Mouse (Mus musculus): ENCODE measurements around the gene L1cam.

L1cam gene

DNA sequence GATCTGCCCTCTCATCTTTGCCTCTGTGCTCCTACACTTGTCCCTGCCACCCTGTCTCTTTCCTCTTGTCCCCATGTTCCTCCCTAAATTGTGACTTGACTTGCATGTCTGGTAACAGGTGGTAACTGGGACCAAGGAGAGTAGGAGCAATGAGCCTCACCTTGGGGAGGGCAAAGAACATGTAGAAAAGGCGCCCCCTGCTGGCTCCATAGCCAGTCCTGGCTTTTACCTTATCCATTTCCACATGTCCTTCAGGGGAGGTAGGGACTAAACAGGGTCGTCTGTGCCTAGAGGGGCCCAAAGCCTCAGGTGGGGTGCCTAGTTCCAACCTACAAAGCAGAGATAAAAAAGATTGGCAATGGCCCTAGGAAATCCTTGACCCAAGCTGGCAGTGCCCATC, at the start of gene L1cam:
Gene L1cam, minus strand, starts transcription at position 387 of the 400 bp plus-strand sequence.
- DNase-seq, result peak; percentile 60

DNA sequence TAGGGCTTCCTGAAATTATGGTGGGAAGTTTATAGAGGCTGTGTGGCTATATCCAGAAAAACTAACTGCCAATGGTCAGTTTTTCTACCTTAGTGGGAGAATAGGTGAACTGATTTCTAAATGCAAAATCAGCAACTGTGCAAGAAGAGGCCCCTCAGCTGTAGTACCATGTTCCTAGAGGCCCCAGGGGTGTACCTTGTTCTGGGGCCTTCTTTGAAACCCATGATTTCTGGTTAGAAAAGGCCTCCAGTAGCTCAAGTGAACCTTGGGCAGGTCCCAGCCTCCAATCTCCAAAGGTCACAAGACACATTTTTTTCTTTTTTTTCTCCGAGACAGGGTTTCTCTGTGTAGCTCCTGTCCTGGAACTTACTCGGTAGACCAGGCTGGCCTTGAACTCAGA, 46.4 kb upstream of the L1cam start:
- no peak for DNase-seq

DNA sequence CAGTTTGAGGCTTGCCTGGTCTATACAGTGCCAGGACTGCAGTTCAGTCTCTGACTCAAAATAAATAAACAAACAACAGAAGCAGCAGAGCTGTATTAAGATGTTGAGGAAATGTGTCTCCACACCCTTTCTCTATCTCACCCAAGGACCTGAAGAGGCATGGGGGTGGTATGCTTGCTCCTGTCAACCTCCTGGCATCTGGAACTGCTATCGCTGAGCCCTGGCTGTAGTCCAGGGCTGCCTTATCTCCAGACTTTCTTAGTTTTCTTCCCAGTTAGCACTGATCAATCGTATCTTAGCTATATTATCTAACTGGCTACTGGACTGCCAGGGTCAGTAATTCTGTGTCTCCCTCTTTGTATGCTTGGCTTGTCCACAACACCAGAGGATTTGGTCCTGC, 46.0 kb upstream of the L1cam start:
- DNase-seq, result no peak

DNA sequence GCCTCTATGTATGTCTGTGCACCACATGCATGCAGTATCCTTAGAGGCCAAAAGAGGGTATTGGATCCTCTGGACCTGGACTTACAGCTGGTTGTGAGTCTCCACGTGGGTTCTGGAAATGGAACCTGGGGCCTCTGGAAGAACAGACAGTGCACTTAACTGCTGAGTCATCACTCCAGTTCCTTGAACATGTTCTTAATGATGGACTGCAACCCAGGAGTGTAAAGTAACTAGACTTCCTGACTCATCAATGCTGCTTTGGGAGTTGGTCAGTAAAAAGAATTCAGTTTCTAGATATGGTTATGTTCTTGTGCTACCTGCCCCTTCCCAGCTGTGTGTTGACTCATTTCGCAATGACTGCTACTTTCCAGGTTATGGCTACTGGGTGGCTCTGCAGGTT, 36.0 kb upstream of the L1cam start:
- no peak for DNase-seq

DNA sequence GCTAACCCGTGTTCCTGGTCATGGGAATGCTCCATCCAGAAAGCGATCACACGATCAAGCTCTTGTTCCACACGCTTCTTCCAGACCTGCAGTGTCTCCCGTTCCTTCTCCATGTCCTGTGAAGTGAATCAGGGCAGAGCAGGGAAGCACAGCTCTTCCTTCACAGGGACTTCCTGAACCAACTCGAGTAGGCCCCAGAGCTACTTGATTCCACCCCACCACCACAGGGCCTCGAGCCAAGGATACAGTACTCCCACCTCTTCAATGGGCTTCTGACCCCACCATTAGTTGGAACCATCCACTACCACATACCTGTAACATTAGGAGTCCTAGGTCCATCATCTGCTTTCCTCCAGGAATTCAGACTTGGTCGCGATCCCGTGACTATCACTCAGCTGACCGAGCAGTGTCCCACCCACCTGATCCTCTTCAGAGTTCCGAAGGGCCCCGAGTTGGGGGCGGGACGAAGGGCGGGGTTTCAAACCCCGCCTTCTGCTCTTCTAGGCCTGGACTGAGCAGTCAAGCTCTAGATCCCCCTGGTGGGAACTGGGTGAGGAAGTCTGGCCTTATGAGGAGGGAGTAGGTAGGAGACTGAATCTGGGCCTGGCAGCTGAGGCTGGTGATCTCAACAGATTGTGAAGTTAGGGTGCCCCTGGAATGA, 34.6 kb upstream of the L1cam start, which contains the start of gene Renbp:
Gene Renbp, minus strand, starts transcription at position 449 of the 661 bp plus-strand sequence.
- peak; percentile 86 for DNase-seq

DNA sequence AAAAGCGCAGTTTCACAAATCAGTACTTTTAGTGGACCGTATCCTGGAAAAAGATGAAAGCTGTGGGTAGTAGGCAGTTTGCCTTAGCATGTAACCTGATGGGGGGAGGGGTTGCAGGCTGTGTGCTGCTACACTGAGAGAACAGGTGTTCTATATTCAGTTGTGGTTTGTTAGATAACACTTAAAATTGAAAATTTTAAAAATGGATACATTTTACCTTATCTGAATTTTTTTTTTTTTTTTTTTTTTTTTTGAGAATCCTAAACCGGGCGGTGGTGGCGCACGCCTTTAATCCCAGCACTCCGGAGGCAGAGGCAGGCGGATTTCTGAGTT, 26.6 kb upstream of the L1cam start:
- DNase-seq, result no peak

DNA sequence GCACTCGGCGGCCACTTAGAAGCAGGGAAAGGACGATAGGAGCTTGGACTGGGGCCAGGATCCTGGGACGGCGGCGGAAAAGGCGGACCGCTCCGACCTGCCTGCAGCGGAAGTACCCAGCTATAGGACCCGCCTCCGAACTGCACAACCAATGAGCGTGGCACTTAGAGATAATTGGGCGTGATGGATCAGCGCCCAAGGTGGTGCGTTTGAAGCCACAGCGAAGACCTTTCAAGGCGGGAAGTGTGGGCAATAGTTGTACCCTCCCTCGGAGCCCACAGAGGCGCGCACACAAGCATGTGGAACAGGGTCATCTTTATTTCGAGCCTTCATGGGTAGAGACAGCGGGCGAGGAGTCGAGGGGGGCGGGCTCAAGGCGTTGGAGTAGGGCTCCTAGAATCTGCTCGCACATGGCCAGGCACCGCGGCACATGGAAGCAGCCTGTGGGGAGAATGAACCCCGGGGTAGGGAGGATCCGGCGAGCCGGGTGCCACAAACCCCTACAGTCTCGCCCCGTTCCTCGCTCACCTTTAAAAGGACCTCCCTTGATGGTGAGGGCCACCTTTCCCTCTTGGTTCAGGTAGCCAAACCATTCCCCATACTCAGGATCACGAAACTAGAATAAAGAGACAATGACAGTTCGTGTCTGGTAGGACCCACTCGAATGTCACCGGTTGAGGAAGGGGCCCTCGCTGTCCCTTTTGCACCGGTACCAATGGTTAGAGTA, 26.1 kb upstream of the L1cam start, which contains the start of the genes Arhgap4 and Naa10:
Gene Arhgap4, minus strand, starts transcription at position 48 of the 727 bp plus-strand sequence.
Gene Naa10, minus strand, starts transcription at position 122 of the 727 bp plus-strand sequence.
- peak; percentile 90 for DNase-seq

DNA sequence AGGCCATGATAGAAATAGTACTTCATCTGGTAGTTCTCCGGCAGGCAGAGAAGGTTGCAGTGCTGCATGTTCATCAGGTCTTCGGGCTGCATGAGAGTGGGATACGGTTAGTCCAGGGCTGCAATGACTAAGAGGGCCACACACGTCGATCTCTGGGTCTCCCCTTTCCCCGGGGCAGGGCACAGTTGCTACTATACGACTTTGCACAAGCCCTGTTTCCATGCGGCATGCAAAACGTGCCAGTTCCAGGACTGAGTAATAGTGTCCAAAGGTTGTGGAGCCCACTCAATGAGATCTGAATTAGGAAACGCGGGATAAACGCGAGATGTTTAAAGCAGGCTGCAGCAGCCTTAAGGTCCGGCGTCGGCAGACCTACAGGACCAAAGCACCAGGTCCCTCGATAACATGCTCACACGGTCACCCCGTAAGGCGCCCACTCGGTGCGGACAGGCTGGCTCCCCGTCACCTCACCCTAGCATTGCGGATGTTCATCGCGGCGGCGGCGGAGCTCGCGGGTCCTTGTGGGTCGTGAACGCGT, 25.4 kb upstream of the L1cam start:
- no peak for DNase-seq

DNA sequence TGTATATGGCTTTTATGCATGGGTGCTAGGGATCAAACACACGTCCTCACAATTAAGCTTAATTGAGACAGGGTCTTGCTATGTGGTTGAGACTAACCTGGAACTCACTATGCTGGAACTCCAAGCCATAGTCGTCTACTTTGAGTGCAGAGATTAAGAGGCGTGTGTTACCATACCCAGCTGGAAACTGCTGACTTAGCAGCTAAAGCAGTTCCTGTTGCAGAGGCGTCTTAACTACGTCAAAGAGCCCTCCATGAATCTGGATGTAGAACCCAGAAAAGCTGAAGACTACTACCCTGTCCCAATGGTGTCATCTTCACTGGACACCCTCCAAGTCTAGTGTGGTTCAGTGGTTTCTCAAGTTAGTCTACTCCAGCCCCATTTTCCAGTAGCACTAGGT, 22.7 kb upstream of the L1cam start:
- no peak for DNase-seq

DNA sequence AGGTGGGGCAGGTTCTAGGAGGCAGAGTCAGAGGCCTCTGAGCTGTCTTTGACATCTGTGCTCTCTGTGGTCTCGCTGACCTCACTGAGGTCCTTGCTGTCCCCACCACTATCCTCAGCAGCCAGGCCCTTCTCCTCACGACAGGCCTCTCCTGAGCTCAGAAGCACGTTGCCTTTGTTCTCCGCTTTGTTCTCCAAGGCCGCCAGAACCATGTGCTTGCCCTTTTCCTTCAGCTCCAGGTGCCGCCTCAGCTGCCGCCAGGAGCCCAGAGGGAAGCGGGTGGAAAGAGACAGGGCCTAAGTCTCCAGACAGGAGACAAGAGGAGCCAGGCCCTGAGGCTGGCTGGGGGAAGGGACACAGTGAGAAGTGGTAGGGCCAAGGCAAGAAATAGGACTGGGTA, 21.0 kb upstream of the L1cam start:
- no peak for DNase-seq

DNA sequence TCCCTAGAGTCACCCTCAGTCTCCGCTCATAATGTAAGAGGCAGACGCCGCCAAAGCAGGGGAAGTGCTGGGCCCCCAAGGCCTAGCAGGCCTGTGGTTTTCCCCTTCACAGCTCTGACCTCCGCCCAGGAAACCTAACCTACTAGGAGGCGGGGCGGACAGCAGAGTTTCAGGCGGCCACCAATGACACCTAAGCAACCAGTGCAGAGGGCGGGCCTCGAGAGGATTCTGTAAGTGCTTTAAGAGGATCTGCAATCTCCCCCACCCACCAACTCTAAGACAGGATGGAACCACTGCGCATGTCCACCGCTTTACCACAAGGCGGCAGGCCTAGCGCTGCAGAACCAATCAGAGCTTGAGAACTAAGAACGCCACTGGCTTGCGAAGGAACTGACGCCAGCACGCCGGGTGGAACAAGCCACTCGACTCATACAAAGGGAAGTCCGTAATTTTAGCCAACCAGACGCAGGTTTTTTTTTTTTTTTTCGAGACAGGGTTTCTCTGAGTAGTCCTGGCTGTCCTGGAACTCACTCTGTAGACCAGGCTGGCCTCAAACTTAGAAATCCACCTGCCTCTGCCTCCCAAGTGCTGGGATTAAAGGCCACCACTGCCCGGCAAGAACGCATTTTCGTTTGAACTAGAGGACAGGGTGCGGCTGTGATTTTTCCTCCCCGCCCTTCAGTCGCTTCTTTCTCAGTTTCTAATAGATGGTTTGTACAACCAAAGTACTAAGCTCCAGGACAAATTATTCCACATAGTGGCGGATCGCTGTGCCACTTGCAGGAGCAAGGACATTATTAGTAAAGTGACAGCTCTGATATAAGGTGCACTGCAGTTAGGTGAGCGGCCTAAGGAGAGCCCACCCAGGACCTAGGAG, 19.2 kb upstream of the L1cam start:
- DNase-seq, result peak; percentile 96

DNA sequence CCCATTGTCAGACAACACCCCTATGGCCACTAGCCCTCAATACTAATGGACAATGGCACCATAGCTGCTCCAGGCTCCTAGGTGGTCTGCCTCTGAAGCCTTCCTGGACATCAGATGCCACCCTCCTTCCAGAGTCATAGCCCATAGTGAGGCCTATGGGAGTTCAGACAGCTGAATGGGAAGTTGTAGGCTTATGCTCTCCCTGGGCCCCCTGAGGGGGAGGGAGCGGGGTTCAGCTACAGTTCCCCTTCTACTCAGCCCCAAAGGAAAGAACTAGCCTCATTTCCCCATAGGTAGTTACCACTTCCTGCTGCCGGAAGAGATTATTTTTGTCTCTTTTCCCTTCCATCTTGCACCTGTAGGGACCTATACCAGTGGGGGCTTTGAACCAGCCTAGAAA, 15.7 kb upstream of the L1cam start:
- no peak for DNase-seq

DNA sequence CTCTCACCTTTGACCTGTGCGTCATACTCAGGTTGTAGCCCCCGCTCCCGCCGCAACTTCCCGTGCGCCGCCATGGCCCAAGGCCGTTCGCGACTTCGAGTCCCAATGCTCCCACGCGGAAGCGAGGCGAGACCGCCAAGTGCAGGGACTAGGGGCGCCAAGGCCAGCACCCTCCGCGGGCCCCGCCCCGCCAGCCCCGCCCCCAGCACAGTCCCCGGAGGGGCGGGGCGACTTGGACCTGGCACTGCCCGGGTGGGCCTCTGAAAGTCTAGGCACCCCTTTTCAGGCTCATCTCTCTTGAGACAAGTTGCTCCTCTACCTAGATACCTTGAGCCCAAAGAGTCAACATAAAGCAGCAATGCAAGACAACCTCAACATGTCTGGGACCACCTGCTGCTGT, 15.3 kb upstream of the L1cam start:
- no peak for DNase-seq

DNA sequence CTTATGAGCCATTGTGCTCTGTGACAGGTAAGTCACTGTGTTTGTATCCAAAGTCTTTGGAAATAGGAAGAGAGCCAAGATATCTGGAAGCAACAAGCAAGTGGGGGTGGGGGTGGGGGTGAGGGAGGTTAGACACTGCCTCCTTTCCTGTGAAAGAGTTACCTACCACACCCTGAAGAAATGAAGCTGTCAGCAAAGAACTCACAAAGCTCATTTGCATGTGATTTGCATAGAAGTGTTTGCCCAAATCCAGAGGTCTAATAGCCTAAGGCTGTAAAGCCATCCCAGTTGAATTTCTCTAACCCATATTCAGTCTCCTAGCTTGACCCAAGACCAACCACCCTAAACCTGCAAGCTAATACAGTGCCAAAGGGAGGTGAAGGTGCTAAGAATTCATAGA, 14.5 kb upstream of the L1cam start:
- DNase-seq, result no peak

DNA sequence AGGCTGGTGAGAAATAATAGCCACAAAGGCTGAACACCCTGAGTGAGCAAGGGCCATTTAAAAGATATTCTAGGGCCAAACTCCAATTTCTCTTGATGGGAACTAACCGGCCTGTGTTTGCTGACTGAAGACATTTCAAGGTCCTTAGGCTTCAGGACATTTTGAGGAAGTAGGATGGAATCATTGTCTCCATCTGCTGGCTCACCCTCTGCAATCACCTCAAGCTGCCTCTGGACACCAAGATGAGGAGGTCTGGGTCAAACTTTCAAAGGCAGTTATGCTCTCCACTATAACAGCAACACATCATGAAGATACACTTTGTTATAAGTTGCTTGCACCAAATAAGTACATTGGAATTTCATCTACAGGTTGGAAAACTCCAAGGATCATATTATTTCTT, 14.1 kb upstream of the L1cam start:
- DNase-seq, result no peak

DNA sequence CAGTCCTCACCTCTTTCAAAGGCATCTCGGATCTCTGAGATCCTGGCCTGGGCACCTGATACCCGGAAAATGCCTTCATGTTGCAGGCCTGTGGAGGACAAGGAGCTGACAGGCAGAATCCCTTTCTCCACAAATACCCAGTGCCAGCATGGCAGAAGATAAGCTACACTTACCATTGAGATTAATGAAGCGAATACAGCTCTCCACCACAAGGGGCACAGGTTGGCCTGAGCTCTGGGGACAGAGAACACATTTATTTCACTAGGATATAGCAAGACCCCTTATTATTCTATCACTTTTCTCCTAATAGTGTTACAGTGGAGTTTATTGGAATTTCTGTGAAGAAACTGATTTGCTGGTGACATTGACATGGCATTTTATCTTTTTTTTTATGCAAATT, 2.1 kb upstream of the L1cam start:
- DNase-seq, result no peak

DNA sequence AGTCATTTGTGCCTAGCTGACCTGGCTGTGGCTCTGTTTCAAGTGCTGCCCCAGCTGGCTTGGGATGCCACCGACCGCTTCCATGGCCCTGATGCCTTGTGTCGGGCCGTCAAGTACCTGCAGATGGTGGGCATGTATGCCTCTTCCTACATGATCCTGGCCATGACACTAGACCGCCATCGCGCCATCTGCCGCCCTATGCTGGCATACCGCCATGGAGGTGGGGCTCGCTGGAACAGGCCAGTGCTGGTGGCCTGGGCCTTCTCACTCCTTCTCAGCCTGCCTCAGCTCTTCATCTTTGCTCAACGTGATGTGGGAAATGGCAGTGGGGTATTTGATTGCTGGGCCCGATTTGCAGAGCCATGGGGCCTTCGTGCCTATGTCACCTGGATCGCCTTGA, 3.1 kb downstream of the L1cam start:
- no peak for DNase-seq

DNA sequence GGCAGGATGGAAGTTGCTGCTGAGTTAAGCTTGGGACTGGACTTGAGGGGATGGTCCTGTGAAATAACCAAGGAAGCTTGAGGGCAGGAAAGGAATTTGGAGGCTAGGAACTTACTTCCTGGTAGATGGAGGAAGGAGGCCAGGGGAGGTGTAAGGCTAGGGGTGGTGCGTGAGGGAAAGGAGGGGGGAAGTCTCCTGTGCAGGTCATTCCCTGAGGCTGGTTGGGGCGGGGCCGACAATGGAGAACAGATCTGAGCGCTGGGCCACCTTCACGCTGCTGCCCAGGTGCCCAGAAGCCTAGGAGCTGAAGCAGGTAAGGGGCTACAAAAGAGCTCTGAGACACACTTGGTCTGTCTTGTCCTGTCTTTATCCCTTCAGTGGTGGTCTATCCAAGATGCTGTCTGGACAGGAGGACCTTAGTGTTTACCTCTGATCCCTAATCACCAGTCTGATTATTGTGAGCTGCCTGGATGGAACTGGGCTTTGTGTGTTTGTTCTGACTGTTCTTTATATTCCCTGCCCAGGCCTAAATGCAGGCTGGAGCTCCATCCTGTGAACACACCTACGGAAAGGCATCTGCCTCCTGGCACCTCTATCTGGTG, 4.3 kb downstream of the L1cam start, which contains the start of gene Avpr2:
Gene Avpr2, plus strand, starts transcription at position 552 of the 602 bp plus-strand sequence.
- DNase-seq, result peak; percentile 26

DNA sequence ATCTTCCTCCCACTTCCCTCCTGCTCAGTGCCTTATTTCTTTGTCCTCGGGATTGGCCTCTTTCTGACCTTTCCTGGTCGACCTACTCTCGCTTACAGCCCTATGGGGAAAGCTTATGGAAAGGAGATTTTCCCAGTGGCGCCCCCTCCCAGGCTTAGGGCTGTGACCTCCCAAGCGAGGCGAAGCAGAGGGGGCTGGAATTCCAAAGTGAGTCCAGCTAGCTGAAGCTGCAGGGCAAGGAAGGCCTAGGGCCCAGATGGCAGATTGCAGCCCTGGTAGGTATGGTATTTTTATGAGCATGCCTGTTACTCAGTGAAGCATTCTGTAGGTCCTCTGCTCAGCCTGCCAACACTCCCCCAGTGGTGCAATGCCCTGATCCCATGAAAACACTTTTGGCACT, 14.4 kb downstream of the L1cam start:
- DNase-seq, result peak; percentile 38

DNA sequence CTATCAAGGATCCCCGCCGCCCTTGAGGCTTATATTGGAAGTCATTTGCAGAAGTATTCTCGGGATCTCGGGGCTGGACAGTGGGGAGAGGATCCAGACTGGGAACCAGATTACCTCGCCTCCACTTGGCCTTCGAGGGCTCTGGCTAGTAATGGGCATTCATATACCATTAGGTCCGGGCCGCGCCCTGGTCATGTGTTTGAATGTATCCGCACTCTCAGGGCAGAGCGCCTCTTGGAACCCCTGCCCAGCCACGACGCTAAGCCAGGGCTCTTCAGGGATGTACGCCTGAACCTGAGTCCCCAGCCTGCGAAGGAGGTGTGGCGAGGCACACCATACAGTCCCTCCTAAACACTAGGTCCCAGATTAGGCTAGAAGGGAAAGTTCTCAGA, 14.9 kb downstream of the L1cam start:
- no peak for DNase-seq

DNA sequence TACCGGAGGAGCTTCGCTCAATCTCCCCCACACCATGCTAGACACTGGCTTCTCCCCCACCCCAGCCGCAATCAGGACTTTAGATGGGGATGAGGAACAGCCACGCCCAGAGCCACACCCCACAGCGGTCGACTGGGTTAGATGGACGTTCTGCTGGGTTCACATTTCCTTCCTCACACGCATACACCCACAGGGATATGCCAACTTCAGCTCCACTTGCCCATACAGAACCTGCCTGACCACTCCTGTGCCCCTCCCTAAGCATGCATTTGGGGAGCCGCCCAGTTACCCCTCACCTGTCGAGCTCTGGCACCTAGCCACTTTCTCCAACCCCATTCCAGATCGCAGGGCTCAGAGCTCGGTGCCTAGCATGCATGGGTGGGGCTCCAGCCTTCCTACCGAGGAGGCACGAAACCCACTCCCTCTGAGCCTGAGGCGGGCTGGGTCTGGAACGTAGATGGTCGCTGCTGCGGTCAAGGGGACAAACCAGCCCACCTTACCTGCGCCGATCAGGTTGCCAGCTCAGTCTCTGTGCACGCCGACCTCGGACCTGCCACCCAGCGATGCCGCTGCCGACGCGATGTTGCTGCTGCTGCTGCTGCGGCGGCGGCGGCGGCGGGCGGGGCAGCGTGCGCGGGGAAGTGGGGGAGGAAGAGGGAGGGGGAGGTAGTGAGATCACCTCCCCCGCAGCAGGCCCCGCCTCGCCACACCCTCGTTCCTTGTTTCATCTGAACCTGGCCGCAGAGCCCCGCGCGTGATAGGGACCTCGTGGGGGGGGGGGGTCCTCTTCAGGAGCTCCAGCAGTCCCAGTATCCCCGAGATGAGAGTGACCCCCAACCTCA, 15.5 kb downstream of the L1cam start:
- DNase-seq, result peak; percentile 28

DNA sequence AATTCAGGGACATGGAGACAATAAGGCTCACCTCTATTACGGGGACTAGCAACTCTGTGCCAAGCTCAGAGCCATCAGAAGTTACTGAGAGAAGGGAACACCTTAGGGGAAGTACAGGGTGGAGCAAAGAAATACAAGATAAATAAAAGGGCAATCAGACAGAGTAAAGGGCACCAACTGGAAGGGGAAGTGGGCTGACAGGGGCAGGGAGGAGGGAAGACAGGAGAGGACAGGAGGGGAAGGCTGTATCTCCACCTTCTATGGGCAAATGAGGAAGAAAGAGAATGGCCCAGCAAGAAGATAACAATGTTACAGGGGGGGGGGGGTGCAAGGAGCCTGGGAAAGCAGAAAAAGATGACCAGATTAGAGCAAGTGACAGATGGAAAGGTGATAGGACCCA, 18.9 kb downstream of the L1cam start:
- no peak for DNase-seq
